Mouse (Mus musculus): ENCODE results near the gene Gpr37l1. TPM values are rescaled to one million over a fixed set of nuclear protein-coding genes. Genes with fewer than 3 reads are reported as not detected.
"Not testable (repeated sequence)": the region's sequence is repeated elsewhere in the genome, so short reads cannot be mapped to it uniquely, and the experiment has no call there.

The Gpr37l1 gene
- polyA plus RNA-seq, 1 experiment from 2014 or later: not detected

DNA sequence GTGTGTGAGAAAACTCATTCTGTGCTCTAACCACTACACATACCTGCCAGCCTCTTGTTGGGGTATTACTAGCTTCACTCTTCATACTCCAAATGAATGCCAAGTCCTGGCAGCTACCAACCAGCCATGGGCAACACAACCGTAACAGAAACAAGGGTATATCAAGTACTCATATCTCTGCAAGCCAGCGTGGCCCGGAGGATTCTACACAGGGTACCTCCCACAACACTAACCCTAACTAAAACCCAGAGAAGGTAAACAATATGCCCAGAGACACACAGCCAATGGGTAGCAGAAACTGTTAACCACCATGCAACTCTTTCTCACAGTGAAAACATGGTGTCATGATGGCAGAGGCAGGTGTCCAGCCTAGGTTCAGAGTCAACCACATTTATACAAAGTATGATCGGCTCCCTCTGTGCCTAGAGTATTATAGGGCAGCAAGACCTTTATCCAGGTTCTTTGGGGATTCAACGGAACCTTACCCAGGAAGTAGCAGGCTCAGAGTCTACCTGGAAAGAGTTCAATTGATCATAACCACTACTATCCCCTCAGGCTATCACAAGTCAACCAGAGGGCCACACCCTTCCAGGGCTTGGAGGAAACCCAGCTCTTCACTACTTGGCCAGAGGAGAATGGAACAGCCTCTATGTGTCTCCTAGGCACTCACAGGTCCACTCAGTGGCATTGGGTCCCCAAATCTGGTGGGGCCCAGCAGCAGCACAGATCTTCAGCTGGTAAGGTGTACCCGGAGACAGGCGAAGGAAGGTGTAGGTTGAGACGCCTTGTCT lies 42.7 kb downstream of the Gpr37l1 start:
- Histone ChIP-seq H3K36me3 (ENCODE audit: insufficient read depth) (no peaks in the 10 kb centered on the region), H3K4me3 (ENCODE audit: low read depth, low read length) (no peak overlapping the region), H3K9ac (no peak overlapping the region), H3K27me3 (ENCODE audit: insufficient read depth, low read length) (no peaks in the 10 kb centered on the region), H3K9me3 (ENCODE audit: low read depth, low read length) (no peaks in the 10 kb centered on the region), H3K4me1 (ENCODE audit: insufficient read depth) (no peaks in the 10 kb centered on the region), H3K4me2 (no peak overlapping the region), H3K27ac (ENCODE audit: low read depth) (no peak overlapping the region)
- WGBS: 87% methylated on average over 8 of the region's 8 CpGs
- TF ChIP-seq CTCF (IDR thresholded peaks at IDR 0.05; ENCODE audit: low read depth): no peak
- ATAC-seq (ENCODE audit: insufficient read depth) (no peak), DNase-seq (no peak)

DNA sequence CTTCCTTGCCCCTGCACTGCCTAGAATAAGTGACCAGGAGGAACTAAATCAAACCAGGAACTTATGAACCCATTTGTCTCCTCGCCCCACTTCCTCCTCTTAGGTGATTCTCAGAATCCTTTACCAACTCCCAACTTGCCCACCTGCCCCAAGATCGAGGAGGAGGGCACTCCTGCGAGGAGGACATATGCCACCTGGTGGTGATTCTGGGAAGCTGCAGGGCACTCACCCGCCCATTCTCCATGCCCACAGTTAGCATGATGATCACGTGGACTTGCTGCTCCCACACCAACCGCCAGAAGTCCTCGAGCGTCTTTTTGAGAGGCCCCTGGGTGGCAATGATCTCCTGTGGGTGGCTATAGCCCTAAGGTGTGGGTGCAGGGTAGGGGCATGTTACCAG lies 54.8 kb downstream of the Gpr37l1 start:
- Histone ChIP-seq H3K4me2 (no peak overlapping the region), H3K36me3 (ENCODE audit: insufficient read depth) (no peaks in the 10 kb centered on the region), H3K27me3 (ENCODE audit: insufficient read depth, low read length) (no peaks in the 10 kb centered on the region), H3K4me1 (ENCODE audit: insufficient read depth) (no peaks in the 10 kb centered on the region), H3K27ac (ENCODE audit: low read depth) (no peak overlapping the region), H3K9me3 (ENCODE audit: low read depth, low read length) (no peaks in the 10 kb centered on the region), H3K9ac (no peak overlapping the region), H3K4me3 (ENCODE audit: low read depth, low read length) (no peak overlapping the region)
- peak; percentile 74 for DNase-seq
- no peak for ATAC-seq (ENCODE audit: insufficient read depth)
- 11% methylated on average over 8 of the region's 8 CpGs for WGBS
- TF ChIP-seq CTCF (IDR thresholded peaks at IDR 0.05; ENCODE audit: low read depth): peak; percentile 91

DNA sequence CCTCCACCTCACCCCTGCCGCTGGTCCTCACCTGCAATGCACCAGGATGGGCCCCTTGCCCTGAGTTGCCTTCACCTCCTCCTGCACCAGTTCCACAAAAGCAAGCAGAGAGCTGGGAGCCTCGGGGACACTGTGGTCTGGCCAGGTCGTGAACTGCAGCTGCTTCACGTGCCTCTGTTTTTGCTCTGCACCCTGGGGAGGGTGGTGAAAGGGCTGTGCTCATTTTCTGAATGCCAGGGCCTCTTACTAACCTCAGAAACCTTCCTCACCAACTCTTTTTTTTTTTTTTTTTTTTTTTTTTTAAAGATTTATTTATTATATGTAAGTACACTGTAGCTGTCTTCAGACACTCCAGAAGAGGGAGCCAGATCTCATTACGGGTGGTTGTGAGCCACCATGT lies 56.2 kb downstream of the Gpr37l1 start:
- not testable (repeated sequence) for H3K36me3 ChIP-seq (ENCODE audit: insufficient read depth); H3K27me3 ChIP-seq (ENCODE audit: insufficient read depth, low read length); H3K4me2 ChIP-seq; H3K9me3 ChIP-seq (ENCODE audit: low read depth, low read length); ATAC-seq (ENCODE audit: insufficient read depth); H3K9ac ChIP-seq; H3K4me1 ChIP-seq (ENCODE audit: insufficient read depth); H3K4me3 ChIP-seq (ENCODE audit: low read depth, low read length); H3K27ac ChIP-seq (ENCODE audit: low read depth); DNase-seq
- 45% methylated on average over 4 of the region's 5 CpGs for WGBS

Other genes with a start within 250 kb of the Gpr37l1 start
- 11.5 and 12.9 TPM in 2 replicates for gene Ppp1r12b, start 211.7 kb downstream of the Gpr37l1 start, polyA plus RNA-seq (2014; fragmentation: Nextera tagmentation; extraction: Ambion mirVana)
- 32.6 and 36.4 TPM in 2 replicates for gene Ube2t, start 205.1 kb downstream of the Gpr37l1 start, polyA plus RNA-seq (2014; fragmentation: Nextera tagmentation; extraction: Ambion mirVana)
- 11.1 and 12.0 TPM in 2 replicates for gene Lgr6, start 62.4 kb downstream of the Gpr37l1 start, polyA plus RNA-seq (2014; fragmentation: Nextera tagmentation; extraction: Ambion mirVana)
- gene Ptpn7, start 35.0 kb downstream of the Gpr37l1 start, polyA plus RNA-seq (2014; fragmentation: Nextera tagmentation; extraction: Ambion mirVana): 2.3 and 2.8 TPM in 2 replicates
- 46.3 and 46.7 TPM in 2 replicates for gene Arl8a, start 20.9 kb downstream of the Gpr37l1 start, polyA plus RNA-seq (2014; fragmentation: Nextera tagmentation; extraction: Ambion mirVana)
- 12.3 and 13.5 TPM in 2 replicates for gene Elf3, start 90.9 kb upstream of the Gpr37l1 start, polyA plus RNA-seq (2014; fragmentation: Nextera tagmentation; extraction: Ambion mirVana)
- gene Rnpep, start 116.4 kb upstream of the Gpr37l1 start, polyA plus RNA-seq (2014; fragmentation: Nextera tagmentation; extraction: Ambion mirVana): 96.6 and 99.2 TPM in 2 replicates
- gene Timm17a, start 146.1 kb upstream of the Gpr37l1 start, polyA plus RNA-seq (2014; fragmentation: Nextera tagmentation; extraction: Ambion mirVana): 177 and 189 TPM in 2 replicates
- 3.1 and 3.8 TPM in 2 replicates for gene Lmod1, start 157.1 kb upstream of the Gpr37l1 start, polyA plus RNA-seq (2014; fragmentation: Nextera tagmentation; extraction: Ambion mirVana)
- gene Shisa4, start 207.6 kb upstream of the Gpr37l1 start, polyA plus RNA-seq (2014; fragmentation: Nextera tagmentation; extraction: Ambion mirVana): 26.1 and 31.2 TPM in 2 replicates

Data from lung, embryonic 14.5 days (tissue).